Mouse (Mus musculus) CD4-positive, CD25-positive, alpha-beta regulatory T cell, adult 4 months (primary cell): Measurements from ENCODE around the gene Gm9970. TPM values are rescaled to one million over a fixed set of nuclear protein-coding genes. Genes with fewer than 3 reads are reported as not detected.

Experiments used
- ATAC-seq: one replicate; pipeline ENCODE4 v1.8.0; 2017
- polyA plus RNA-seq, 2 experiments: library from polyadenylated mRNA; unstranded; fragments of 100-300 nt; shearing (Covaris generic); gene quantifications; one replicate each; pipeline ENCODE4 v1.2.1; 2017

The Gm9970 gene
- polyA plus RNA-seq, 2 experiments from 2014 or later: not detected

GRCm38 (mm10) chr5:31194486-31195485 lies 46.2 kb downstream of the Gm9970 start:
- ATAC-seq: no peak

DNA sequence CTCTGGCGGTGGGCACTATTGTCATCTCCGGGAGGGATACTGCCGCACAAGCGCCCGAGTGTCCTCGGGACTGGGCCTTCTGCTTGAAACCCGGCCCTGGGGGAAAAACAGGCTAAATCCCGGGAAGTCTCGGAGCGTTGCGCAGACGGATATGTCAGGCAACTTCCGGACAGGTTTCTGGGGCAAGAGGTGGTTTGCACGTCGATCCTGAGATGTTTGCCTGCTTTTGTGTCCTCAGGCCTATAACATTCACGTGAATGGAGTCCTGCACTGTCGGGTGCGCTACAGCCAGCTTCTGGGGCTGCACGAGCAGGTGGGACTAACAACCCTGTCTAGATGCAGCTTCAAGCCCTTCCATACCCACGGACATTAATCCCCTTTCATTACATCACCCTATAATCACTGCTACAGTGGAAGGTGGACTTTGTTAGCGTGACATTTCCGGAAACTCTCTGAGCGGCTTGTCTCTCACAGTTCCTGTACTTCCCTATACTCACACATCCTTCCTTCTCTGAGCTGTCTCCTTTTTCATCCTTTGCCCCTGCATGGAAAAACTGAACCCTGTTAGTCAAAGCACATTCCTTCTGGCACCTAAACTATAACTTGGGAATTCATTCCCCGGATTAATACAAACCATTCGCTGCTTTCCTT lies 47.3 kb downstream of the Gm9970 start:
- no peak for ATAC-seq

- ATAC-seq: peak; percentile 93
Measured at GRCm38 (mm10) chr5:31192939-31193630, 47.9 kb downstream of the Gm9970 start, which contains the start of the genes Snx17 and Eif2b4. Gene Snx17, plus strand, starts transcription at chr5:31193227. Gene Eif2b4, minus strand, starts transcription at chr5:31193430.

- ATAC-seq: no peak
Measured at GRCm38 (mm10) chr5:31192045-31192938, 48.7 kb downstream of the Gm9970 start.

Other genes with a start within 250 kb of the Gm9970 start
- 10 to 100 TPM; 80.7 to 89.3 TPM for gene Atraid, start 192.9 kb downstream of the Gm9970 start, polyA plus RNA-seq
- gene Slc5a6, start 192.3 kb downstream of the Gm9970 start, polyA plus RNA-seq: 1 to 10 TPM; 6.5 to 7.9 TPM
- 10 to 100 TPM in 1 of 2 experiments, 1 to 10 TPM in 1; 7.7 to 14.0 TPM for gene Cad, start 186.5 kb downstream of the Gm9970 start, polyA plus RNA-seq
- not detected for gene Dnajc5g, start 134.9 kb downstream of the Gm9970 start, polyA plus RNA-seq
- not detected for gene Slc30a3, start 133.0 kb downstream of the Gm9970 start, polyA plus RNA-seq
- not detected for gene Trim54, start 124.5 kb downstream of the Gm9970 start, polyA plus RNA-seq
- gene Ucn, start 102.4 kb downstream of the Gm9970 start, polyA plus RNA-seq: not detected
- gene Mpv17, start 87.0 kb downstream of the Gm9970 start, polyA plus RNA-seq: 10 to 100 TPM; 64.4 to 66.7 TPM
- 1 to 10 TPM; 1.2 to 1.5 TPM for gene Gm29609, start 61.3 kb downstream of the Gm9970 start, polyA plus RNA-seq
- gene Gtf3c2, start 61.1 kb downstream of the Gm9970 start, polyA plus RNA-seq: 100 to 1,000 TPM in 1 of 2 experiments, 10 to 100 TPM in 1; 70.2 to 126 TPM
- 100 to 1,000 TPM; 111 to 171 TPM for gene Snx17, start 48.0 kb downstream of the Gm9970 start, polyA plus RNA-seq
- 10 to 100 TPM; 47.9 to 49.1 TPM for gene Eif2b4, start 47.8 kb downstream of the Gm9970 start, polyA plus RNA-seq
- gene Zfp513, start 38.9 kb downstream of the Gm9970 start, polyA plus RNA-seq: 1 to 10 TPM; 4.6 to 6.7 TPM
- gene Ppm1g, start 20.5 kb downstream of the Gm9970 start, polyA plus RNA-seq: 10 to 100 TPM; 45.9 to 50.4 TPM
- gene Nrbp1, start 368 bp downstream of the Gm9970 start, polyA plus RNA-seq: 10 to 100 TPM; 91.5 to 96.5 TPM
- gene Krtcap3, start 10.5 kb upstream of the Gm9970 start, polyA plus RNA-seq: 10 to 100 TPM; 28.0 to 30.7 TPM
- 1 to 10 TPM; 4.8 to 10.0 TPM for gene Ift172, start 49.9 kb upstream of the Gm9970 start, polyA plus RNA-seq
- not detected for gene Fndc4, start 54.8 kb upstream of the Gm9970 start, polyA plus RNA-seq
- gene Gckr, start 56.2 kb upstream of the Gm9970 start, polyA plus RNA-seq: not detected
- gene Zfp512, start 211.2 kb upstream of the Gm9970 start, polyA plus RNA-seq: 10 to 100 TPM; 37.1 to 50.1 TPM
- under 1 TPM in 1 of 2 experiments, not detected in 1; 0.71 TPM for gene 4930548H24Rik, start 244.5 kb upstream of the Gm9970 start, polyA plus RNA-seq